Mouse (Mus musculus) liver, embryonic 14.5 days (tissue): ENCODE measurements around the gene Lbx1.

Source experiments
- CTCF ChIP-seq: IDR thresholded peaks from 2 replicates; pipeline ENCODE4 v1.5.1; 2016; ENCODE audit warnings: antibody characterized with exemption, low read depth, control low read depth
- EP300 ChIP-seq: IDR thresholded peaks from 2 replicates; pipeline ENCODE4 v1.6.1; 2016; ENCODE audit warnings: antibody characterized with exemption, low read depth

GRCm38 (mm10) chr19:45209191-45209590, 26.4 kb downstream of the Lbx1 start:
- no peak for TF ChIP-seq CTCF
- no peak for TF ChIP-seq EP300
